Comparison of ENCODE assay signal across 15 mouse cellular contexts in the genomic region with DNA sequence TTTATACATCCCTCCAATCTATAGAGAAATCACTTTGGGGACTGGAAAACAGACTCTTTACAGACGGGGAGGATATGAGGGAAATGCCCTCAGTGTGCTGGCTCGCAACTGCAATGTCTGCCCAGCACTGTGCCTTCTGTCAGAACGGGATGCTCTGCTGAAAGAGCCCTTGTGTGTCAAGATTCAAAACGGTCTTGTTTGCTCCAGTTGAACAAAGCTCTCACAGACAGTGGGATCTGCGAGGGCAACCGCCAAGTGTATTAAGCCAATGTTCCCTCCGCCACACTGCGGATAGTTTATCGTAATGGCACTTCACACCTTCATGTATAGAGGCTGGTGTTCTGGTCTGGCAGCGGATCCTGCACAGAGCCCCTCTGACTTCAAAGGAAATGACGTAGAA. TPM values are rescaled to one million over a fixed set of nuclear protein-coding genes. Genes with fewer than 3 reads are reported as not detected.
DNase-seq lines count a peak whose midpoint lies in the region; ATAC-seq and TF ChIP-seq lines count a peak whose summit lies in the region.
"Had no signal": no experiment of that assay in that cellular context is flagged by ENCODE, and none has a peak within 500 bp of the region (broad histone marks: within the 10 kb centered on the region; RNA-seq: fewer than 3 reads in every experiment).

No protein-coding gene starts in this region.

- 72% methylated on average over 11 of the region's 11 CpGs for WGBS in forebrain, embryonic 11.5 days
- WGBS in forebrain, embryonic 12.5 days = 67% methylated on average over 11 of the region's 11 CpGs
- 36% methylated on average over 11 of the region's 11 CpGs for WGBS in intestine, embryonic 15.5 days
- 59% methylated on average over 11 of the region's 11 CpGs for WGBS in intestine, postnatal 0 days
- 47% methylated on average over 11 of the region's 11 CpGs for whole genome bisulfite sequencing in hindbrain, embryonic 16.5 days

- no peaks in the 10 kb centered on the region for H3K27me3 ChIP-seq in forebrain, embryonic 11.5 days (ENCODE audit: control insufficient read depth, insufficient read depth, low read length)
- H3K27me3 ChIP-seq in forebrain, embryonic 12.5 days = no peaks in the 10 kb centered on the region
- H3K27me3 ChIP-seq in intestine, embryonic 15.5 days (replicated peaks) = no peaks in the 10 kb centered on the region
- H3K27me3 ChIP-seq in intestine, postnatal 0 days (replicated peaks; ENCODE audit: control insufficient read depth, insufficient read depth, low read length) = no peaks in the 10 kb centered on the region
- H3K27me3 ChIP-seq in E14TG2a.4 (ENCODE audit: insufficient read depth, low read length) = peaks cover 19% of the 10 kb centered on the region
- no peaks in the 10 kb centered on the region for H3K27me3 ChIP-seq in hindbrain, embryonic 16.5 days (replicated peaks; ENCODE audit: control insufficient read depth, insufficient read depth, low read length)

- H3K4me1 ChIP-seq in forebrain, embryonic 11.5 days (replicated peaks; ENCODE audit: control insufficient read depth, insufficient read depth, low read length) = no peaks in the 10 kb centered on the region
- no peaks in the 10 kb centered on the region for H3K4me1 ChIP-seq in forebrain, embryonic 12.5 days
- H3K4me1 ChIP-seq in intestine, embryonic 15.5 days (replicated peaks) = no peaks in the 10 kb centered on the region
- H3K4me1 ChIP-seq in intestine, postnatal 0 days (replicated peaks; ENCODE audit: control insufficient read depth, insufficient read depth, low read length) = no peaks in the 10 kb centered on the region
- H3K4me1 ChIP-seq in E14TG2a.4 (replicated peaks; ENCODE audit: low read depth, low read length) = peaks cover 31% of the 10 kb centered on the region
- no peaks in the 10 kb centered on the region for H3K4me1 ChIP-seq in hindbrain, embryonic 16.5 days (ENCODE audit: control insufficient read depth, insufficient read depth, low read depth, low read length)

- peak; percentile 37 for DNase-seq in forebrain, embryonic 11.5 days (ENCODE audit: low spot score)
- no peak for DNase-seq in gastrocnemius, adult 18-20 months (ENCODE audit: low spot score)
- no peak for DNase-seq in spleen, postnatal 10 days (ENCODE audit: low spot score in 2 of 2)
- DNase-seq: adrenal gland, adult 8-10 months; cerebellum, adult 8-10 months; gastrocnemius, postnatal 14 days; kidney, adult 8-10 months; thymus, postnatal 14 days had no signal

- H3K4me3 ChIP-seq in forebrain, embryonic 11.5 days (ENCODE audit: low read depth, low read length) = no peak overlapping the region
- no peak overlapping the region for H3K4me3 ChIP-seq in forebrain, embryonic 12.5 days (replicated peaks)
- no peak overlapping the region for H3K4me3 ChIP-seq in intestine, embryonic 15.5 days (replicated peaks)
- H3K4me3 ChIP-seq in intestine, postnatal 0 days (ENCODE audit: low read depth, low read length) = no peak overlapping the region
- peak overlapping the region; percentile 63 for H3K4me3 ChIP-seq in E14TG2a.4 (replicated peaks; ENCODE audit: low read length)
- H3K4me3 ChIP-seq in hindbrain, embryonic 16.5 days (ENCODE audit: low read length) = no peak overlapping the region
- H3K4me3 ChIP-seq: erythroblast, embryonic 14.5 days; megakaryocyte, embryonic 14.5 days had no signal

- no peaks in the 10 kb centered on the region for H3K9me3 ChIP-seq in forebrain, embryonic 11.5 days (ENCODE audit: control insufficient read depth, low read length)
- H3K9me3 ChIP-seq in forebrain, embryonic 12.5 days = no peaks in the 10 kb centered on the region
- no peaks in the 10 kb centered on the region for H3K9me3 ChIP-seq in intestine, embryonic 15.5 days
- no peaks in the 10 kb centered on the region for H3K9me3 ChIP-seq in intestine, postnatal 0 days (ENCODE audit: control insufficient read depth)
- H3K9me3 ChIP-seq in E14TG2a.4 (ENCODE audit: low read length) = 0 out of 2 replicates have a peak, but pooled peaks cover 4% of the 10 kb centered on the region
- H3K9me3 ChIP-seq in hindbrain, embryonic 16.5 days (ENCODE audit: control insufficient read depth, low read length) = no peaks in the 10 kb centered on the region
- H3K9me3 ChIP-seq: megakaryocyte, embryonic 14.5 days had no signal

- ATAC-seq in forebrain, embryonic 11.5 days (replicated peaks; ENCODE audit: low FRiP score) = no peak
- no peak for ATAC-seq in forebrain, embryonic 12.5 days (ENCODE audit: low FRiP score)
- ATAC-seq in intestine, embryonic 15.5 days = no peak
- no peak for ATAC-seq in intestine, postnatal 0 days
- ATAC-seq in hindbrain, embryonic 16.5 days = 0 out of 2 replicates have a peak, but pooled peaks have one; percentile 27

- no peaks in the 10 kb centered on the region for H3K36me3 ChIP-seq in forebrain, embryonic 11.5 days (ENCODE audit: control insufficient read depth, insufficient read depth, low read length)
- no peaks in the 10 kb centered on the region for H3K36me3 ChIP-seq in forebrain, embryonic 12.5 days (replicated peaks)
- no peaks in the 10 kb centered on the region for H3K36me3 ChIP-seq in intestine, embryonic 15.5 days
- H3K36me3 ChIP-seq in intestine, postnatal 0 days (ENCODE audit: control insufficient read depth, insufficient read depth) = no peaks in the 10 kb centered on the region
- H3K36me3 ChIP-seq in E14TG2a.4 (ENCODE audit: insufficient read depth, low read length) = no peaks in the 10 kb centered on the region
- H3K36me3 ChIP-seq in hindbrain, embryonic 16.5 days (ENCODE audit: control insufficient read depth, insufficient read depth, low read length) = no peaks in the 10 kb centered on the region

- no peak overlapping the region for H3K9ac ChIP-seq in forebrain, embryonic 11.5 days (ENCODE audit: low read length)
- H3K9ac ChIP-seq in forebrain, embryonic 12.5 days = no peak overlapping the region
- no peak overlapping the region for H3K9ac ChIP-seq in intestine, embryonic 15.5 days
- no peak overlapping the region for H3K9ac ChIP-seq in intestine, postnatal 0 days (ENCODE audit: low read depth, low read length)
- H3K9ac ChIP-seq in hindbrain, embryonic 16.5 days (ENCODE audit: low read depth, low read length) = no peak overlapping the region

- no peak for TF ChIP-seq CTCF in intestine, postnatal 0 days (IDR thresholded peaks at IDR 0.05; ENCODE audit: low read depth)
- TF ChIP-seq CTCF in E14TG2a.4 (conservative IDR thresholded peaks at IDR 0.05; ENCODE audit: low read length) = no peak

- H3K4me2 ChIP-seq in forebrain, embryonic 11.5 days (ENCODE audit: low read depth, low read length, severe bottlenecking) = no peak overlapping the region
- H3K4me2 ChIP-seq in forebrain, embryonic 12.5 days = no peak overlapping the region
- H3K4me2 ChIP-seq in intestine, embryonic 15.5 days (replicated peaks) = 0 out of 2 replicates have a peak overlapping the region, but pooled peaks have one; percentile 12
- H3K4me2 ChIP-seq in intestine, postnatal 0 days (replicated peaks; ENCODE audit: low read depth) = no peak overlapping the region
- no peak overlapping the region for H3K4me2 ChIP-seq in hindbrain, embryonic 16.5 days (ENCODE audit: low read length)

- H3K27ac ChIP-seq in forebrain, embryonic 11.5 days (ENCODE audit: low read depth, low read length) = no peak overlapping the region
- no peak overlapping the region for H3K27ac ChIP-seq in forebrain, embryonic 12.5 days
- no peak overlapping the region for H3K27ac ChIP-seq in intestine, embryonic 15.5 days
- H3K27ac ChIP-seq in intestine, postnatal 0 days (ENCODE audit: low read depth, low read length) = no peak overlapping the region
- no peak overlapping the region for H3K27ac ChIP-seq in hindbrain, embryonic 16.5 days (ENCODE audit: low read depth, low read length)

RNA-seq across cellular contexts. Expression of a gene that starts 14.3 kb away (rescaled TPM):
- polyA plus RNA-seq in forebrain, embryonic 11.5 days (2014; fragmentation: Nextera tagmentation; extraction: Ambion mirVana) = 29.4 and 31.9 TPM in 2 replicates
- 23.6 and 25.6 TPM in 2 replicates for polyA plus RNA-seq in forebrain, embryonic 12.5 days (2016; fragmentation: Nextera tagmentation; extraction: Ambion mirVana)
- polyA plus RNA-seq in intestine, embryonic 15.5 days (2015; fragmentation: Nextera tagmentation; extraction: Ambion mirVana) = 14.2 and 16.8 TPM in 2 replicates
- 17.9 and 18.5 TPM in 2 replicates for polyA plus RNA-seq in intestine, postnatal 0 days (2015; fragmentation: Nextera tagmentation; extraction: Ambion mirVana)
- 16.5 and 22.1 TPM in 2 replicates for polyA plus RNA-seq in hindbrain, embryonic 16.5 days (2015; fragmentation: Nextera tagmentation; extraction: Ambion mirVana)
- total RNA-seq in gastrocnemius, adult 18-20 months (2021) = 1 to 10 TPM; 9.1 to 9.2 TPM
